Mouse (Mus musculus): ENCODE measurements around the gene Cyp2a12. TPM values are rescaled to one million over a fixed set of nuclear protein-coding genes. Genes with fewer than 3 reads are reported as not detected.

Cyp2a12 gene
- polyA plus RNA-seq, 1 experiment = 2.9 TPM

GRCm38 (mm10) chr7:27078641-27079040 lies 49.8 kb downstream of the Cyp2a12 start:
- Histone ChIP-seq H3K27ac (ENCODE audit: control insufficient read depth, insufficient read depth, low read depth, low read length) (no peak overlapping the region), H3K27me3 (ENCODE audit: control insufficient read depth, insufficient read depth, low read length) (no peaks in the 10 kb centered on the region), H3K36me3 (ENCODE audit: control insufficient read depth, insufficient read depth, low read length) (no peaks in the 10 kb centered on the region), H3K4me3 (ENCODE audit: control insufficient read depth, low read depth, low read length) (no peak overlapping the region), H3K4me1 (ENCODE audit: control insufficient read depth, insufficient read depth, low read length) (no peaks in the 10 kb centered on the region)
- TF ChIP-seq CTCF (IDR thresholded peaks at IDR 0.05; ENCODE audit: control insufficient read depth, insufficient read depth, insufficient replicate concordance, low read depth, low read length) (no peak), POLR2A (IDR thresholded peaks at IDR 0.05; ENCODE audit: control insufficient read depth, low read depth, low read length) (no peak)

GRCm38 (mm10) chr7:27081625-27082024 lies 52.7 kb downstream of the Cyp2a12 start:
- Histone ChIP-seq H3K36me3 (ENCODE audit: control insufficient read depth, insufficient read depth, low read length) (no peaks in the 10 kb centered on the region), H3K4me3 (ENCODE audit: control insufficient read depth, low read depth, low read length) (no peak overlapping the region), H3K4me1 (ENCODE audit: control insufficient read depth, insufficient read depth, low read length) (no peaks in the 10 kb centered on the region), H3K27ac (ENCODE audit: control insufficient read depth, insufficient read depth, low read depth, low read length) (no peak overlapping the region), H3K27me3 (ENCODE audit: control insufficient read depth, insufficient read depth, low read length) (no peaks in the 10 kb centered on the region)
- TF ChIP-seq POLR2A (IDR thresholded peaks at IDR 0.05; ENCODE audit: control insufficient read depth, low read depth, low read length) = no peak
- TF ChIP-seq CTCF (IDR thresholded peaks at IDR 0.05; ENCODE audit: control insufficient read depth, insufficient read depth, insufficient replicate concordance, low read depth, low read length) = no peak

Other genes starting within 250 kb of the Cyp2a12 start
- gene Cyp2g1, start 220.2 kb upstream of the Cyp2a12 start, polyA plus RNA-seq (2012; rRNA removed) = not detected in 2 replicates
- 0.09 TPM in 1 of 2 replicates, not detected in the other for gene Cyp2a5, start 193.8 kb upstream of the Cyp2a12 start, polyA plus RNA-seq (2012; rRNA removed)
- gene Cyp2a22, start 89.7 kb upstream of the Cyp2a12 start, polyA plus RNA-seq (2012; rRNA removed) = not detected in 2 replicates
- 1.2 and 2.0 TPM in 2 replicates for gene Cyp2f2, start 90.8 kb downstream of the Cyp2a12 start, polyA plus RNA-seq (2012; rRNA removed)
- gene Cyp2t4, start 124.6 kb downstream of the Cyp2a12 start, polyA plus RNA-seq (2012; rRNA removed) = 0.06 TPM in 1 of 2 replicates, not detected in the other
- gene Egln2, start 137.7 kb downstream of the Cyp2a12 start, polyA plus RNA-seq (2012; rRNA removed) = 622 and 747 TPM in 2 replicates
- 64.5 and 65.1 TPM in 2 replicates for gene Rab4b, start 149.8 kb downstream of the Cyp2a12 start, polyA plus RNA-seq (2012; rRNA removed)
- not detected in 2 replicates for gene Gm21983, start 152.0 kb downstream of the Cyp2a12 start, polyA plus RNA-seq (2012; rRNA removed)
- 6.9 and 7.8 TPM in 2 replicates for gene Mia, start 152.1 kb downstream of the Cyp2a12 start, polyA plus RNA-seq (2012; rRNA removed)
- gene BC024978, start 166.7 kb downstream of the Cyp2a12 start, polyA plus RNA-seq (2012; rRNA removed) = 44.3 TPM in 2 replicates
- gene Snrpa, start 167.2 kb downstream of the Cyp2a12 start, polyA plus RNA-seq (2012; rRNA removed) = 128 and 134 TPM in 2 replicates
- 4.1 and 5.2 TPM in 2 replicates for gene Itpkc, start 199.6 kb downstream of the Cyp2a12 start, polyA plus RNA-seq (2012; rRNA removed)
- 32.7 and 33.7 TPM in 2 replicates for gene Coq8b, start 203.9 kb downstream of the Cyp2a12 start, polyA plus RNA-seq (2012; rRNA removed)
- 5.9 and 7.8 TPM in 2 replicates for gene Numbl, start 229.4 kb downstream of the Cyp2a12 start, polyA plus RNA-seq (2012; rRNA removed)